ENCODE assay signal across 10 mouse cellular contexts in the genomic region with DNA sequence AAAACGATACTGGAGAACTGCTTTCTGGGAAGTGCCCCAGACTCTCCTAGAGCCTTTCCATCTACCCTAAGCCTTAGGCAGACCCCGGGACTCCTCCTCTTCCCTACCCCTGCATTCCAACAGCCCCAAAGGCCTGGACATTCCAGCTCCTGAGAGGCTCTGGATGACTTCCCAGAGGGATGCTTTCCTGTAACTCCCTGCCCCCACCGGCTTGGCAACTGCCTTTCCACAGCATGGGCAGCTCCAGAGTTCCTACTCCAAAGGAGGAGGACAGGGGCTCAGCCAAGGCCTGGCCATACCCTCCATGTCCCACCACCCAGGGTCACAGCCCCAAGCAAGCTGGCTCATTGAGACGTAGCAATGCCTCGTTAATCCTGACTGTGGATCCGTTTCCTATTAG. TPM values are rescaled to one million over a fixed set of nuclear protein-coding genes. Genes with fewer than 3 reads are reported as not detected.
A peak's percentile ranks its signal among the peaks of the same experiment; 100 is the strongest.
DNase-seq lines count a peak whose midpoint lies in the region; ATAC-seq and TF ChIP-seq lines count a peak whose summit lies in the region.
"Had no signal": no experiment of that assay in that cellular context is flagged by ENCODE, and none has a peak within 500 bp of the region (broad histone marks: within the 10 kb centered on the region; RNA-seq: fewer than 3 reads in every experiment).

No protein-coding gene starts in this region.

- peak overlapping the region; percentile 33; the same call in 1 of the 2 replicates for H3K27ac ChIP-seq in intestine, embryonic 15.5 days
- no peak overlapping the region; the same call in 1 of the 2 replicates for H3K27ac ChIP-seq in intestine, postnatal 0 days (ENCODE audit: low read depth, low read length)
- H3K27ac ChIP-seq in embryonic facial prominence, embryonic 10.5 days (replicated peaks): peak overlapping the region; percentile 21; the same call in 1 of the 2 replicates
- H3K27ac ChIP-seq in heart, embryonic 16.5 days (ENCODE audit: low read length): peak overlapping the region; percentile 84
- H3K27ac ChIP-seq: liver, embryonic 15.5 days had no signal

- no peaks in the 10 kb centered on the region for H3K9me3 ChIP-seq in intestine, embryonic 15.5 days
- no peaks in the 10 kb centered on the region for H3K9me3 ChIP-seq in intestine, postnatal 0 days (ENCODE audit: control insufficient read depth)
- H3K9me3 ChIP-seq in embryonic facial prominence, embryonic 10.5 days: peaks cover 7% of the 10 kb centered on the region; the same call in 1 of the 2 replicates
- H3K9me3 ChIP-seq in heart, embryonic 16.5 days (replicated peaks; ENCODE audit: control insufficient read depth, low read length): peaks cover 5% of the 10 kb centered on the region; the same call in 1 of the 2 replicates
- H3K9me3 ChIP-seq: liver, embryonic 15.5 days had no signal

- no peak overlapping the region for H3K9ac ChIP-seq in intestine, embryonic 15.5 days
- no peak overlapping the region for H3K9ac ChIP-seq in intestine, postnatal 0 days (ENCODE audit: low read depth, low read length)
- no peak overlapping the region for H3K9ac ChIP-seq in heart, embryonic 16.5 days (ENCODE audit: low read length)
- H3K9ac ChIP-seq: liver, embryonic 15.5 days had no signal

- no peak for ATAC-seq in intestine, embryonic 15.5 days
- no peak for ATAC-seq in intestine, postnatal 0 days
- peak; percentile 82 for ATAC-seq in heart, embryonic 16.5 days (replicated peaks; ENCODE audit: extremely low read depth, insufficient read depth, low FRiP score)
- ATAC-seq: Patski had no signal

- H3K4me2 ChIP-seq in intestine, embryonic 15.5 days (replicated peaks): no peak overlapping the region
- H3K4me2 ChIP-seq in intestine, postnatal 0 days (replicated peaks; ENCODE audit: low read depth): no peak overlapping the region
- no peak overlapping the region for H3K4me2 ChIP-seq in heart, embryonic 16.5 days (ENCODE audit: low read depth, low read length)
- H3K4me2 ChIP-seq: liver, embryonic 15.5 days had no signal

- H3K4me1 ChIP-seq in intestine, embryonic 15.5 days (replicated peaks): peaks cover 59% of the 10 kb centered on the region
- peaks cover 15% of the 10 kb centered on the region for H3K4me1 ChIP-seq in intestine, postnatal 0 days (replicated peaks; ENCODE audit: control insufficient read depth, insufficient read depth, low read length)
- H3K4me1 ChIP-seq in embryonic facial prominence, embryonic 10.5 days: peaks cover 84% of the 10 kb centered on the region
- peaks cover 58% of the 10 kb centered on the region for H3K4me1 ChIP-seq in heart, embryonic 16.5 days (ENCODE audit: control insufficient read depth, insufficient read depth, low read length)

- H3K27me3 ChIP-seq in intestine, embryonic 15.5 days (replicated peaks): no peaks in the 10 kb centered on the region
- no peaks in the 10 kb centered on the region for H3K27me3 ChIP-seq in intestine, postnatal 0 days (replicated peaks; ENCODE audit: control insufficient read depth, insufficient read depth, low read length)
- H3K27me3 ChIP-seq in embryonic facial prominence, embryonic 10.5 days (replicated peaks; ENCODE audit: low read depth, poor library complexity, severe bottlenecking): no peaks in the 10 kb centered on the region
- no peaks in the 10 kb centered on the region for H3K27me3 ChIP-seq in heart, embryonic 16.5 days (ENCODE audit: control insufficient read depth, insufficient read depth, low read length)
- H3K27me3 ChIP-seq: liver, embryonic 15.5 days; Patski had no signal

- no peak overlapping the region for H3K4me3 ChIP-seq in intestine, embryonic 15.5 days (replicated peaks)
- H3K4me3 ChIP-seq in intestine, postnatal 0 days (ENCODE audit: low read depth, low read length): no peak overlapping the region
- no peak overlapping the region for H3K4me3 ChIP-seq in embryonic facial prominence, embryonic 10.5 days
- no peak overlapping the region for H3K4me3 ChIP-seq in heart, embryonic 16.5 days (ENCODE audit: low read length)
- H3K4me3 ChIP-seq: liver, embryonic 15.5 days had no signal

- DNase-seq in embryonic facial prominence, embryonic 10.5 days (ENCODE audit: low spot score): no peak
- DNase-seq in kidney, postnatal 4 days: peak; percentile 80 to 86
- no peak for DNase-seq in thymus, postnatal 4 days
- no peak for DNase-seq in frontal cortex, postnatal 25 days (ENCODE audit: low spot score in 2 of 2)
- DNase-seq in left cerebral cortex, postnatal 25 days (ENCODE audit: low spot score in 2 of 2): no peak

- 48% methylated on average over 6 of the region's 6 CpGs for WGBS in intestine, embryonic 15.5 days
- 62% methylated on average over 6 of the region's 6 CpGs for WGBS in intestine, postnatal 0 days
- 40% methylated on average over 6 of the region's 6 CpGs for WGBS in embryonic facial prominence, embryonic 10.5 days
- WGBS in heart, embryonic 16.5 days: 27% methylated on average over 6 of the region's 6 CpGs

- H3K36me3 ChIP-seq in intestine, embryonic 15.5 days: peaks cover 22% of the 10 kb centered on the region
- peaks cover 54% of the 10 kb centered on the region for H3K36me3 ChIP-seq in intestine, postnatal 0 days (ENCODE audit: control insufficient read depth, insufficient read depth)
- peaks cover 100% of the 10 kb centered on the region for H3K36me3 ChIP-seq in embryonic facial prominence, embryonic 10.5 days (replicated peaks)
- H3K36me3 ChIP-seq in heart, embryonic 16.5 days (ENCODE audit: control insufficient read depth, insufficient read depth): peaks cover 9% of the 10 kb centered on the region; the same call in 1 of the 2 replicates

- no peak for TF ChIP-seq CTCF in intestine, postnatal 0 days (IDR thresholded peaks at IDR 0.05; ENCODE audit: low read depth)

- intact Hi-C loops in left cerebral cortex, postnatal 25 days (cut with DNase I): no loop called here

RNA-seq across cellular contexts. Expression of a gene that starts 21.2 kb away (rescaled TPM):
- polyA plus RNA-seq in intestine, embryonic 15.5 days (2015; fragmentation: Nextera tagmentation; extraction: Ambion mirVana): 57.7 and 62.4 TPM in 2 replicates
- 32.8 and 37.9 TPM in 2 replicates for polyA plus RNA-seq in intestine, postnatal 0 days (2015; fragmentation: Nextera tagmentation; extraction: Ambion mirVana)
- polyA plus RNA-seq in embryonic facial prominence, embryonic 10.5 days (2016; fragmentation: Nextera tagmentation; extraction: Ambion mirVana): 88.2 and 95.5 TPM in 2 replicates
- 22.9 and 27.7 TPM in 2 replicates for polyA plus RNA-seq in heart, embryonic 16.5 days (2015; fragmentation: Nextera tagmentation; extraction: Ambion mirVana)
- total RNA-seq in left cerebral cortex, postnatal 25 days (2021): 100 to 1,000 TPM; 134 to 135 TPM

Comparison
In these comparisons a context has a peak if more than half of its experiments do, and no peak if none do; other contexts are left out.
1. DNase-seq: peak in kidney, postnatal 4 days (2 of 2); none in embryonic facial prominence, embryonic 10.5 days (single experiment), thymus, postnatal 4 days (single experiment), frontal cortex, postnatal 25 days (0 of 2) and left cerebral cortex, postnatal 25 days (0 of 2).